Mouse (Mus musculus): Measurements from ENCODE around the gene Prkcg. TPM values are rescaled to one million over a fixed set of nuclear protein-coding genes. Genes with fewer than 3 reads are reported as not detected.

Prkcg gene
- polyA plus RNA-seq, 1 experiment from 2014 or later = 0.57 TPM

- 67% methylated on average over 1 of the region's 1 CpGs for WGBS
- Histone ChIP-seq H3K36me3 (ENCODE audit: control insufficient read depth, insufficient read depth) (peaks cover 28% of the 10 kb centered on the region), H3K4me1 (replicated peaks; ENCODE audit: control insufficient read depth, insufficient read depth, low read length) (0 out of 2 replicates have a peak, but pooled peaks cover 7% of the 10 kb centered on the region)
These were observed 5.8 kb downstream of the Prkcg start for GRCm38 (mm10) chr7:3294794-3295193.

DNA sequence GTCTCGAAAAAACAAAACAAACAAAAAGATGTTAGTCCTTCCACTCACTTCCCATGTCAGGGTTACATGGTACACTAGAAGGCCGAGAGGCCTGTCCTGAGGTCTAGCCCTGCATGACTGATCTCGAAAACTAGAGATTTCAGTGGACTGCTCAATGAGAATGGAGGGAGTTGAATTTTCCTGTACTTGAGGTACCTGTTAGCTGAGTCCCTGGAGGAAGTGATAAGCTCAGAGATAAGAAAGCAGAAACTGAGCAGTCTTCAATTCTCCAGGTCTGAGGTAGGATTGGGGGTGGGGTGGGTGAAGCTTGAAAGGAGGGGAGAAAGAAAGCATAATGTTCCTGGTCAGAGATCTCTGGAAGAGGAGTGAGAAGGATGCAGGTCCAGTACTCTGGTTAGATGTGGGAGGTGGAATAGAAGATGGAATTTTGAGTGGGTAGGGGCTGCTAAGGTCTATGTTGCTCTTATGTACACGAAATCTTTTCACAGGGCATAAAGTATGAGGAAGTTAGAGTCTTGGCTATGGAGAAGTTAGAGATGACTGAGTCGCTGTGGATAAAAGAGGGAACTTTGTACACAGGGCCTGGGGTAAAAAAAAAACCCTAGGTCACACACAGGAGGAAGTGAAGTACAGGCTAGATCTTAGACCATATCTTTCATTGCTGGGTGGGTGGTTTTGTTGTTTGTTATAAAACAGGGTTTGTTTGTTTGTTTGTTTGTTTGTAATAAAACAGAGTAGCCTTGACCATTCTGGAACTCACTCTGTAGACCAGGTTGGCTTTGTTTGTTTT, 6.5 kb downstream of the Prkcg start:
- 36% methylated on average over 5 of the region's 5 CpGs for WGBS
- ATAC-seq = no peak
- no peaks in the 10 kb centered on the region for H3K9me3 ChIP-seq (ENCODE audit: control insufficient read depth)
- TF ChIP-seq CTCF (IDR thresholded peaks at IDR 0.05; ENCODE audit: low read depth) = no peak
- no peaks in the 10 kb centered on the region for H3K27me3 ChIP-seq (replicated peaks; ENCODE audit: control insufficient read depth, insufficient read depth, low read length)
- 0 out of 2 replicates have a peak, but pooled peaks cover 6% of the 10 kb centered on the region for H3K4me1 ChIP-seq (replicated peaks; ENCODE audit: control insufficient read depth, insufficient read depth, low read length)
- H3K4me3 ChIP-seq (ENCODE audit: low read depth, low read length) = no peak overlapping the region
- no peak overlapping the region for H3K27ac ChIP-seq (ENCODE audit: low read depth, low read length)
- peak overlapping the region; percentile 21; the same call in 1 of the 2 replicates for H3K4me2 ChIP-seq (replicated peaks; ENCODE audit: low read depth)
- peaks cover 29% of the 10 kb centered on the region for H3K36me3 ChIP-seq (ENCODE audit: control insufficient read depth, insufficient read depth)
- H3K9ac ChIP-seq (ENCODE audit: low read depth, low read length) = no peak overlapping the region

More at GRCm38 (mm10) chr7:3294794-3295193, 5.8 kb downstream of the Prkcg start:
- Histone ChIP-seq H3K9me3 (ENCODE audit: control insufficient read depth) (no peaks in the 10 kb centered on the region), H3K4me3 (ENCODE audit: low read depth, low read length) (no peak overlapping the region), H3K27ac (ENCODE audit: low read depth, low read length) (no peak overlapping the region), H3K4me2 (replicated peaks; ENCODE audit: low read depth) (peak overlapping the region; percentile 21; the same call in 1 of the 2 replicates), H3K9ac (ENCODE audit: low read depth, low read length) (no peak overlapping the region), H3K27me3 (replicated peaks; ENCODE audit: control insufficient read depth, insufficient read depth, low read length) (no peaks in the 10 kb centered on the region)
- no peak for TF ChIP-seq CTCF (IDR thresholded peaks at IDR 0.05; ENCODE audit: low read depth)
- no peak for ATAC-seq

- Histone ChIP-seq H3K9me3 (ENCODE audit: control insufficient read depth) (no peaks in the 10 kb centered on the region), H3K4me2 (replicated peaks; ENCODE audit: low read depth) (no peak overlapping the region), H3K27ac (ENCODE audit: low read depth, low read length) (no peak overlapping the region), H3K4me1 (replicated peaks; ENCODE audit: control insufficient read depth, insufficient read depth, low read length) (peaks cover 9% of the 10 kb centered on the region; the same call in 1 of the 2 replicates), H3K9ac (ENCODE audit: low read depth, low read length) (no peak overlapping the region), H3K4me3 (ENCODE audit: low read depth, low read length) (no peak overlapping the region), H3K36me3 (ENCODE audit: control insufficient read depth, insufficient read depth) (peaks cover 29% of the 10 kb centered on the region), H3K27me3 (replicated peaks; ENCODE audit: control insufficient read depth, insufficient read depth, low read length) (no peaks in the 10 kb centered on the region)
- ATAC-seq = no peak
- WGBS = 94% methylated on average over 16 of the region's 16 CpGs
- TF ChIP-seq CTCF (IDR thresholded peaks at IDR 0.05; ENCODE audit: low read depth) = no peak
These were observed 7.7 kb downstream of the Prkcg start for GRCm38 (mm10) chr7:3296711-3297110.

DNA sequence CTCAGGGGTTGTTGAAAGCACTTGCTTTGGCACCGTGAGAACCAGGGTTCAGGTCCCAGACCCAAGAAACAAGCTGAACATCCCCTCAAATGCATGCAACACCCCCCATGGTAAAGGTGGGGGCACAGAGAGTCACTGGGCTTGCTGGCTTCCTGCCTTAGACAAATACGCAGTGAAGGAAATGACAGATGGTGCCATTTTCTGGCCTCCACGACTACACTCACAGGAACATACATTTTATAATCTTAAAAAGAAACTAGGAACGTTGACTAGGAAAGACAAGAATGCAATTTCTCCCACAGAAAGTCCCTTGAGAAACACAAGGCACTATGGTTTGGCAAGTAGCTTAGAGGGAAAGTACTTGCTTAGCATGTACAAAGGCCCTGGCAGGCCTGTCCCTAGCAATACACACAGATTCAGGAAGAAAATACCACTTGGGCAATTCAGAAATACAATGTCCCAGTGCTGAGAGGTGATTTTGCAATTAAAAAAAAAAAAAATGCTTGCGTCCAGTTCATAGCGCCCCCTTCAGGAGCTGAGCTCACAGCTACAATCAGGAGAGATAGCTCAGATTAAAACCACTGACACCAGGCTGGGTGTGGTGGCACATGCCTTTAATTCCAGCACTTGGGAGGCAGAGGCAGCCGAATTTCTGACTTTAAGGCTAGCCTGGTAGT, 11.1 kb downstream of the Prkcg start:
- Histone ChIP-seq H3K9me3 (ENCODE audit: control insufficient read depth) (no peaks in the 10 kb centered on the region), H3K27me3 (replicated peaks; ENCODE audit: control insufficient read depth, insufficient read depth, low read length) (peaks cover 22% of the 10 kb centered on the region), H3K27ac (ENCODE audit: low read depth, low read length) (no peak overlapping the region), H3K36me3 (ENCODE audit: control insufficient read depth, insufficient read depth) (peaks cover 29% of the 10 kb centered on the region), H3K4me1 (replicated peaks; ENCODE audit: control insufficient read depth, insufficient read depth, low read length) (peaks cover 7% of the 10 kb centered on the region), H3K9ac (ENCODE audit: low read depth, low read length) (no peak overlapping the region), H3K4me2 (replicated peaks; ENCODE audit: low read depth) (no peak overlapping the region), H3K4me3 (ENCODE audit: low read depth, low read length) (no peak overlapping the region)
- WGBS = 48% methylated on average over 7 of the region's 7 CpGs
- TF ChIP-seq CTCF (IDR thresholded peaks at IDR 0.05; ENCODE audit: low read depth) = peak; percentile 64
- ATAC-seq = no peak

- no peak overlapping the region for H3K4me2 ChIP-seq (replicated peaks; ENCODE audit: low read depth)
- no peaks in the 10 kb centered on the region for H3K9me3 ChIP-seq (ENCODE audit: control insufficient read depth)
- peaks cover 32% of the 10 kb centered on the region for H3K27me3 ChIP-seq (replicated peaks; ENCODE audit: control insufficient read depth, insufficient read depth, low read length)
- no peak for TF ChIP-seq CTCF (IDR thresholded peaks at IDR 0.05; ENCODE audit: low read depth)
- H3K9ac ChIP-seq (ENCODE audit: low read depth, low read length) = no peak overlapping the region
- WGBS = 68% methylated on average over 8 of the region's 8 CpGs
- H3K4me3 ChIP-seq (ENCODE audit: low read depth, low read length) = no peak overlapping the region
- H3K4me1 ChIP-seq (replicated peaks; ENCODE audit: control insufficient read depth, insufficient read depth, low read length) = peaks cover 7% of the 10 kb centered on the region
- no peak overlapping the region for H3K27ac ChIP-seq (ENCODE audit: low read depth, low read length)
- no peak for ATAC-seq
- H3K36me3 ChIP-seq (ENCODE audit: control insufficient read depth, insufficient read depth) = peaks cover 29% of the 10 kb centered on the region
These were observed 12.1 kb downstream of the Prkcg start for GRCm38 (mm10) chr7:3300891-3301627.

Data from intestine, postnatal 0 days (tissue).